Mouse (Mus musculus): ENCODE measurements around the gene Tmem120a.

The Tmem120a gene

GRCm38 (mm10) chr5:135743741-135744609 is at the start of gene Tmem120a:
Tmem120a (minus strand) TSS chr5:135744448.
- DNase-seq = peak; percentile 98

GRCm38 (mm10) chr5:135782901-135783300 is 38.7 kb upstream of the Tmem120a start:
- no peak for DNase-seq

- no peak for DNase-seq
Observed at GRCm38 (mm10) chr5:135780331-135780730, 36.1 kb upstream of the Tmem120a start.

- DNase-seq = peak; percentile 100
Observed at GRCm38 (mm10) chr5:135778471-135779445, 34.5 kb upstream of the Tmem120a start, which contains the start of gene Mdh2. Mdh2 (plus strand) TSS chr5:135778480.

GRCm38 (mm10) chr5:135777796-135778470 is 33.7 kb upstream of the Tmem120a start, which contains the start of gene Styxl1:
Styxl1 (minus strand) TSS chr5:135778385.
- DNase-seq = no peak

- peak; percentile 58 for DNase-seq
Observed at GRCm38 (mm10) chr5:135776546-135776945, 32.3 kb upstream of the Tmem120a start.

- no peak for DNase-seq
Observed at GRCm38 (mm10) chr5:135772519-135772918, 28.3 kb upstream of the Tmem120a start.

- no peak for DNase-seq
Observed at GRCm38 (mm10) chr5:135764971-135765370, 20.7 kb upstream of the Tmem120a start.

GRCm38 (mm10) chr5:135763526-135763925 is 19.3 kb upstream of the Tmem120a start:
- DNase-seq = peak; percentile 79

- DNase-seq = no peak
Observed at GRCm38 (mm10) chr5:135761881-135762280, 17.6 kb upstream of the Tmem120a start.

- DNase-seq = no peak
Observed at GRCm38 (mm10) chr5:135751595-135751994, 7.3 kb upstream of the Tmem120a start.

- DNase-seq = no peak
Observed at GRCm38 (mm10) chr5:135751041-135751440, 6.8 kb upstream of the Tmem120a start.

- no peak for DNase-seq
Observed at GRCm38 (mm10) chr5:135744742-135745141, 494 bp upstream of the Tmem120a start.

GRCm38 (mm10) chr5:135742941-135743740 is 1.1 kb downstream of the Tmem120a start:
- peak; percentile 66 for DNase-seq

- DNase-seq = peak; percentile 60
Observed at GRCm38 (mm10) chr5:135742156-135742555, 2.1 kb downstream of the Tmem120a start.

- DNase-seq = no peak
Observed at GRCm38 (mm10) chr5:135738266-135738665, 6.0 kb downstream of the Tmem120a start.

- DNase-seq = no peak
Observed at GRCm38 (mm10) chr5:135737154-135737553, 7.1 kb downstream of the Tmem120a start.

- no peak for DNase-seq
Observed at GRCm38 (mm10) chr5:135736544-135736943, 7.7 kb downstream of the Tmem120a start.

- no peak for DNase-seq
Observed at GRCm38 (mm10) chr5:135735741-135736140, 8.5 kb downstream of the Tmem120a start.

- no peak for DNase-seq
Observed at GRCm38 (mm10) chr5:135734057-135734680, 10.1 kb downstream of the Tmem120a start.

GRCm38 (mm10) chr5:135733071-135733470 is 11.2 kb downstream of the Tmem120a start:
- DNase-seq = no peak
